Mouse (Mus musculus) liver, postnatal 0 days (tissue): ENCODE data around the gene Calcoco1.

Experiments
- CTCF ChIP-seq: sonication (generic); IDR thresholded peaks from 2 replicates; pipeline ENCODE4 v1.5.1; 2016; ENCODE audit warnings: antibody characterized with exemption, low read depth
- EP300 ChIP-seq: IDR thresholded peaks from 2 replicates; pipeline ENCODE4 v1.6.1; 2016; ENCODE audit warnings: antibody characterized with exemption, low read depth, mild to moderate bottlenecking

- TF ChIP-seq EP300 (no peak), CTCF (no peak)
These were observed 30.2 kb upstream of the Calcoco1 start for GRCm38 (mm10) chr15:102752164-102752563.
